Mouse (Mus musculus): ENCODE measurements around the gene Phgdh. TPM values are rescaled to one million over a fixed set of nuclear protein-coding genes. Genes with fewer than 3 reads are reported as not detected.

Gene Phgdh
- total RNA-seq, 2 experiments from 2014 or later = 9.4 to 26.4 TPM

- ATAC-seq (replicated peaks; ENCODE audit: low FRiP score, poor library complexity, severe bottlenecking) = no peak
These were observed 14.1 kb upstream of the Phgdh start for GRCm38 (mm10) chr3:98353892-98354291.

DNA sequence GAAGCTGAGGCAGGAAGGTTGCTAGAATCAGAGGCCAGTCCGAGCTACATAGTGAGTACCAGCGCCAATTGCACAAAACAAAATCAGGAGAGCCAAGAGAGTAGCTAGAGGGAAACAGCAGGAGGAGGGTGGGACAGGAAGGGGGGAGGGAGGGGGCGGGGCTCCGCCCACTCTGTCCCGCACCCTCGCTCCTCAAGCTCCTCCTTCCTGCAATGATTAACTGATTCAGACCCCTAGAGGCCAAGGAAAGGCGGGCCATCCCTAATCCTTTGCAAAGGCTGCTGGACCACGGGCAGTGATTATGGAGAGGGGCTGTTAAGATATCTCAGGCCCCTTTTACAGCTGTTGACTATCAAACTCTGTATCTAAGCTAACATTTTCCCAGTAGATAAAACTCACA, 8.9 kb upstream of the Phgdh start:
- no peak for ATAC-seq (replicated peaks; ENCODE audit: low FRiP score, poor library complexity, severe bottlenecking)

DNA sequence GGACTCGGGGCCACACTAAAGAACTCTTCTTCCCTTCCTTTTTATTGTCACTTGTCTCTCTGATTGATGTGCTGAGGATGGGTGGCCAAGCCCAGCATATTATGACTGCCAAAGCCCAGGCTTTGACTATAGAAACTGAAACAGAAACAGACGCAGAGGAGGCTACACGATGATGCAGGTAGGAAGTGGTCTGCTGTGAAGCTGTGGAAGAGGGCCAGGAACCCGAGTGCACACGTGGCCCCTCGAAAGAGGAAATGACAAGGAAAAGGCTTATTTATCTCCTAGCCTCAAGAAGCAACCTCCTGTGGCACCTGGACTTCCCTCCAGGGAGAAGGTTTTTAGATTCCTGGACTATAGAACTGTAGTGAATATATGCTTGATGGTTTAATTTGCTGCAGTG, 8.3 kb upstream of the Phgdh start:
- no peak for ATAC-seq (replicated peaks; ENCODE audit: low FRiP score, poor library complexity, severe bottlenecking)

- no peak for ATAC-seq (replicated peaks; ENCODE audit: low FRiP score, poor library complexity, severe bottlenecking)
These were observed 3.4 kb upstream of the Phgdh start for GRCm38 (mm10) chr3:98343235-98343634.

DNA sequence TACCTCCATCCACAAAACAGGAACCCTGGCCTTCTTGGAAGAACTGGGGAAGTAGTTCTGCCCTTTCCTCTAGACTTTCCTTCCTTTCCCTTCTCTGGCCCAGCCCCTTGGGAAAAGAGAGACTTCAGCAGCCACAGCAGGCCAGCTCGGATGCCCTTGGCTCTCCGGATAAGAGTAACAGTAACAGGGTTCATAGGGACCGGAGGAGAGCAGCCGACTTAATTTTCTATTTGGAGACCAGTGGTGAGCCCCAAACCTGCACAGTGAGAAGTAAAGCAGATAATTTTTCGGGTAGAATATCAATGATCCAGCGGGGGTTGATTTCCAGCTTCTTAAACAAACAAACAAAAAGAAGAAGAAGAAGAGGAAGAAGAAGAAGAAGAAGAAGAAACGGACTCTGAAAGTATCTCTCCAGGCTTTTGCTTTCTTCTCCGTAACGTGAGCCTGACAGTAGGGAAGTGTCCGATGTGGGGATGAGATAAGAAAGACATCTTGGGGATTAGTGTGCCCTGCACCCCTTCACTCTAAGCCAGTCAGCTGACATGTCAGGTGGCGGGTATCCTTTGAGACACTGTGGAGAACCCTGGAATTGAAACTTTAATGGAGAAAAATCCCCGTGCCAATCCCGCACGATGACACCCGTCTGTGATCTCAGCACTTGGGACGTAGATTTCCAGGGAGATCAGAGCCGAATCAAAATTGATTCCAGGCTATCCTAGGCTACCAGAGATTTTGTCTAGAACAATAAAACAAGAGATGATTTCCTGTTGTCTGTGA, 1.2 kb upstream of the Phgdh start:
- ATAC-seq (replicated peaks; ENCODE audit: low FRiP score, poor library complexity, severe bottlenecking) = no peak

GRCm38 (mm10) chr3:98339097-98339705, 589 bp downstream of the Phgdh start:
- no peak for ATAC-seq (replicated peaks; ENCODE audit: low FRiP score, poor library complexity, severe bottlenecking)

- ATAC-seq (replicated peaks; ENCODE audit: low FRiP score, poor library complexity, severe bottlenecking) = no peak
These were observed 1.2 kb downstream of the Phgdh start for GRCm38 (mm10) chr3:98338584-98339041.

DNA sequence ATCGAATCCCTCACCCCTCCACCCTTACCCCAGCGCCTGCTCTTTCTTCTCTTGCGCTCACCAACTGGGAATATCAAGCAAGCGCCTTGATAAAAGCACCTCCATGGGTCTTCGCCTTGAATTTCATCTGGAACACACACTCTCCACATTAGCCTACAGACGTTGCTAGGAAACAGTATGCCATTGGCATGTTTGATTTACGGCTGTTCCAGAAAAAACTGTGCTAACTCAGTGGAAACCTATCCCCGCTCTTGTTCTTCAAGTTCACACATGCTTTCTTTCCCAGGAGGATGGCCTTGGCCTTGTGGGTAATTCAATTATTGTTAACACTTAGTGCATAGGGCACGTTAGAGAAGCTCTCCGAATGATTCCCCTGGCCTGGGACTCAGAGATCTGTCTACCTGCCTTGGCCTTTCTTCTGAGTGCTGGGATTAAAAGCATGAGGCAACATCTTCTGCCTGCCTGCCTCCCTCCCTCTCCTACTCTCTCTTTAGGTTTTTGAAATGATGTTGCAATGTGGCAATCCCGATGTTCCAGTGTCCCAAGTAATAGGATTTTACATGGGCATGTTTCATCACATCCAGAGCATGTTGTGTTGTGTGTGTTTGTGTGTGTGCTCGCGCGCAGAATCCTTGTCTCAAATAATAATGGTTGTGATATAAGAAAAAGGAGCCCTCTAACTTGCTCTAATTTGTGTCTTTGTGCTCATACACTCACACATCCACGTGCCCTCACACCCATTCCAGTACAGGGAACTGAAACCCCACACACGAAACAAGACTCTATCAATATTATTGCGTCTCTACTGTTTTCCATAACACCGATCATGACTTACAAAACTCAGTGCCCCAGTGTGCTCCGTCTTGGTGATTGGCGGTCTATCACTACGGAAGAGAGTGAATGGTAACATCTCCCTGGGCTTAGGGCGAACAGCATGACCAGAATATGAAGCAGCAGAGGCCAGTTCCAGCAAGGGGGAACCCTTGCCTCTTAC, 2.8 kb downstream of the Phgdh start:
- ATAC-seq (replicated peaks; ENCODE audit: low FRiP score, poor library complexity, severe bottlenecking) = no peak

- no peak for ATAC-seq (replicated peaks; ENCODE audit: low FRiP score, poor library complexity, severe bottlenecking)
These were observed 3.9 kb downstream of the Phgdh start for GRCm38 (mm10) chr3:98335886-98336285.

GRCm38 (mm10) chr3:98335331-98335730, 4.5 kb downstream of the Phgdh start:
- ATAC-seq (replicated peaks; ENCODE audit: low FRiP score, poor library complexity, severe bottlenecking) = no peak

DNA sequence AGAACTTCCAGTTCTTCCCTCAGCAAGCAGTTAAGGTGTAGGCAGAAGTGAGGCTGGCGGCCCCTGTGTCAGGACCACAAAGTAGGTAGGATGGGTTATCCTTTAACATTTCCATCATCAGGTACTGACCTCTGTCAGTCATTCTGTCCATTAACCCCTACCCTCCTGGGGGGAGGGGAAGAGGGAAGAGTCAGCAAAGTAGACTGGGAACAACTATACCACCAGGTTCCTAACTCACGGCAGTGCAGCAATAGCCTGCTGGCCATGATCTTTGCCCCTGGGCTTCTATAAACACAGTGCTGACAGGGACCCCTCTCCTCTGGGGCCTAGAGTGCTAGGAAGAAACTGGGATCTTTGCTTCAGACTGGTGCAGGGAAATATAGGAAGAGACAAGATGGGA, 5.8 kb downstream of the Phgdh start:
- no peak for ATAC-seq (replicated peaks; ENCODE audit: low FRiP score, poor library complexity, severe bottlenecking)

DNA sequence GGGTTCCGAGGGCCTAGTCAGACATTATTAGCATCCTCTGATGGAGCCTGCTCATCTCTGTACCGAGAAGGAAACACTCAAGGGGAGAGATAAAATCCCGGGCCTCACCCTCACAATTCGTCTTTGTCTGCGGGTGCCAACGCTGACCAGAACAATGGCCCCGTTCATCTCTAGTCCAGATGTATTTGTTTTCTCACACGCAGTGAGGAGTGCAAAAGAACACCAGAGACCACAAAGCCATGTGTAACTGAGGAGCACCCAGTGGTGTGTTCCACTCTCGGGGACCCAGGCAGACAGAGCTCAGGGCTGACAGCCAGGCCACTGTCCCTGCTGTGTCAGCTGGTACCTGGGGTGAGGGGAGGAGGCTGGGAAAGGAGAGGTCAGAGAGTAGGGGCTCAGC, 15.6 kb downstream of the Phgdh start:
- ATAC-seq (replicated peaks; ENCODE audit: low FRiP score, poor library complexity, severe bottlenecking) = no peak

GRCm38 (mm10) chr3:98322209-98322608, 17.6 kb downstream of the Phgdh start:
- ATAC-seq (replicated peaks; ENCODE audit: low FRiP score, poor library complexity, severe bottlenecking) = no peak

- no peak for ATAC-seq (replicated peaks; ENCODE audit: low FRiP score, poor library complexity, severe bottlenecking)
These were observed 20.6 kb downstream of the Phgdh start for GRCm38 (mm10) chr3:98319190-98319589.

GRCm38 (mm10) chr3:98317143-98317542, 22.6 kb downstream of the Phgdh start:
- ATAC-seq (replicated peaks; ENCODE audit: low FRiP score, poor library complexity, severe bottlenecking) = no peak

DNA sequence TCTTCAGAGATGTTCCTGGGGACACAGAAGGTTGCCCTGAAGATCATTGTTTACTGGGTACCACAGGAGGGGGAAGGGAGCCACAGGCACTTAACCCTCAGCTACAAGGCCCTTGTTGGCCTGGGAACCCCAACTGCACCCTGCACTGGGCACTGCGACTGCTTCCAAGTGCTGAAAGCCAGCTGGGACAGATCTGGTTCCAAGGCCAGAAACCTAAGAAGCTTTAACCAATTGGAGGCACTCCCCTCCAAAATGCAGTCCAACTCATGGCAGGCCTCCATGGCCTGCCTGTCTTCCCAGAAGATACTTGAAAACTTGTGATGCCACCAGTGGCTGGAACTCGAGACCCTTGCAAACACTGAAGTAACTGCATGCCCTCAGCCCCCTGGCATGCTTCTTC, 24.6 kb downstream of the Phgdh start:
- no peak for ATAC-seq (replicated peaks; ENCODE audit: low FRiP score, poor library complexity, severe bottlenecking)

DNA sequence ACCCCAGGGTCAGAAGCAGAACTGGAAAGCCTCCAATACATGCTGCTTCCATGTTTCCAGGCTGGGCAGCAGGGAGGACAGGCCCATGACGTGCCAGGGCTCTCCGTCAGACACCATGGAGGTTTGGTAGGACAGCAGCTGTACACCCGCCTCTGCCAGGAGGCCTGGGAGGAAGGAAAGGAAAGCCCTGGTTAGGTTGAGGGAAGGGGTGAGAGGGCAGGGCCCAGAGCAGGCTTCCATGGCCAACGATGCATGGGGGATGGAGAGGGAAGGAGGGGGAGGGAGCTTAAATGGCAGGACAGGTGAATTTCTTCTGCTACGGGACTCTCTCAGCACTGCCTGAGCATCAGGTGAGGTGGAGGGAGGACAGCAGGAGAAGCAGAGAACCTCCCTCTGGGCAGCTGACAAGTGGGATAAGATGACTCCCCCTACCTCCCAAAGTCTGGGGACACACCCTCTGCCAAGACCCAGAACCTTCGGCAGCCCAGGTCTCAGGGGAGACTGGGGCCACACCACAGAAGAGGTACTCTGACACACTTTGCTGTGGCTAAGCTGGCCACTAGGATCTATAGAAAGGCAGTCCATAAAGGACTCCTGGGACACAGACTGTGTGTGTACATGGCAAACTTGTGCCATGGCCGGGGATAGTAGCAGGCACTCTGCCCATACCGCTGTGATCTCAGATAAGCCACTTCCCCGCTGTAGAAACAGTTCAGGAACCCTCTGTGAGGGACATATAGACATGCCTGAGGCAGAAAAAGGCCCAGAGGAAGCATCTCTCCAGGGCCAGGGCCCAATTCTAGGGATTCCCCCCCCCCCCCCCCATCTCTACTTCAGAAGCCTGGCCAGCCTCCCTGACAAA, 26.3 kb downstream of the Phgdh start:
- ATAC-seq (replicated peaks; ENCODE audit: low FRiP score, poor library complexity, severe bottlenecking) = no peak

DNA sequence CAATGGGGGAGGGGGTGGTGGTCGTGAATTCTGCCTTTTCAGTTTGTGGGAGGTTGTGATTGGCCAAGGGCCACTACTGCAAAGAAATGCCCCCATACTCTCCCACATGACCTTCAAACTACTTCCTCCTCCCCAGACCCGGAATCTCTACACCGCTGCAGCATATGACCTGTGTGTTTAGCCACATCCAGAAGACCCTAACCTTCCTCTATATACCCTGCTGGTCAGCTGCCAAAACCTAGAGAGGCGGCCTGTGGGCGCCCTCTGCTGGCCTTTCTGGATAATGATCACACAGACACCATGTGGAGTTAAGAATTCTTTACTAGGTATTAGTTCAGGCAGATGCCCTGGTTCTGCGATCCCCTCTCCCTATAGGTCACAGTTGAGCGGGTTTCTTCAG, 26.9 kb downstream of the Phgdh start:
- ATAC-seq (replicated peaks; ENCODE audit: low FRiP score, poor library complexity, severe bottlenecking) = no peak

GRCm38 (mm10) chr3:98310456-98310855, 29.3 kb downstream of the Phgdh start:
- no peak for ATAC-seq (replicated peaks; ENCODE audit: low FRiP score, poor library complexity, severe bottlenecking)

Measured in erythroblast, adult 5-6 weeks (primary cell).